Mouse (Mus musculus): Measurements from ENCODE around the gene Fam129a. TPM values are rescaled to one million over a fixed set of nuclear protein-coding genes. Genes with fewer than 3 reads are reported as not detected.

The Fam129a gene
- polyA plus RNA-seq, 1 experiment: 22.4 TPM

DNA sequence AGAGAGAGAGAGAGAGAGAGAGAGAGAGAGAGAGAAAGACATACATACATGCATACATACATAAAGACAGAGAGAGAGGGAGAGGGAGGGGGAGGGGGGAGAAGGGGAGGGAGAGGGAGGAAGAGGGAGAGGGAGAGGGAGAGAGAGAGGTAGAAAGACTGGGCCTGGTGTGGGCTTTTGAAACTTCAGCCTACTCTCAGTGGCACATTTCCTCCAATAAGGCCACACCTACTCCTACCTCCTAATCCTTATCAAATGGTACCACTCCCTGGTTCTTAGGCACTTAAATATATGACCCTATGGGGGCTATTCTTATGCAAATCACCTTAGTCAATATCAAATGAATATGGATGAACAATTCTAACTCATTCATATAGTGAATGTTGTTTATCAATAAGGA, 142.6 kb downstream of the Fam129a start:
- DNase-seq: no peak
- TF ChIP-seq CTCF (IDR thresholded peaks at IDR 0.05; ENCODE audit: insufficient read depth, low read length): no peak
- Histone ChIP-seq H3K4me1 (ENCODE audit: control insufficient read depth, insufficient read depth, low read length) (peaks cover 10% of the 10 kb centered on the region), H3K4me3 (replicated peaks; ENCODE audit: extremely low read depth, low read depth, low read length) (no peak overlapping the region)

DNA sequence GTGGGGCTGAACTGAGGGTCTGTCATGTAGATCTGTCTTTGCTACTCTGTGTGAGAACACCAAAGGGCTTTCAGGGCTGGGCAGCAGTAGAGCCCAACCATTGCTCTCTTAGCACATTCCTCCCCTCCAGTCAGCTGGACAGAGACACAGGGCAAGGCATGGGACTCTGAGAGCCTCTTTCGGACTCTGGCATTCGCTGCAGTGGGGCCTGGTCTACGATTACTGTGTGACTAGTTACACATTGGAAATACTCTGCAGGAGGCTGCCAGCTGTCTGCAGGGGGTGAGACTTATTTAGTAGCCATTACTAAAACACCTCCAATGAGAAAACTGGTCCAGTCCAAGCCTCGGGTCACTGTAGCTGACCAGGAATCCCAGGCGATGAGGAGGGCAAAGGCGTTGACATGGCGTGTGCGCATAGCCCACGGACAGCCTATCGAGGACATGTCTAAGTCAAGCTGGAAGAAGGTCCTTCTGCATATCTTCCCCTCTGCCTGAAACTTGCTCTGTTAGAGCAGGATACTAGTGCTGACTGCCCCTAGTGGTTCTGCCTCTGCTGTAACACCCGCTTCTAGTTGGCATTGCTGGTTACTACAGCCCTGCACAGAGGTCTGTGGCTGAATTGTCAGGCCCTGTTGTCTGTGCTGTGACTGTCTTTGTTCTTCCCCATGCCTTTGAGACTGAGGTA, 145.2 kb downstream of the Fam129a start:
- no peak for TF ChIP-seq CTCF (IDR thresholded peaks at IDR 0.05; ENCODE audit: insufficient read depth, low read length)
- TF ChIP-seq POLR2A (IDR thresholded peaks at IDR 0.05; ENCODE audit: borderline replicate concordance, extremely low read depth, low read depth, low read length): no peak
- no peaks in the 10 kb centered on the region; the same call in 1 of the 2 replicates for H3K4me1 ChIP-seq (ENCODE audit: control insufficient read depth, insufficient read depth, low read length)
- DNase-seq: no peak

DNA sequence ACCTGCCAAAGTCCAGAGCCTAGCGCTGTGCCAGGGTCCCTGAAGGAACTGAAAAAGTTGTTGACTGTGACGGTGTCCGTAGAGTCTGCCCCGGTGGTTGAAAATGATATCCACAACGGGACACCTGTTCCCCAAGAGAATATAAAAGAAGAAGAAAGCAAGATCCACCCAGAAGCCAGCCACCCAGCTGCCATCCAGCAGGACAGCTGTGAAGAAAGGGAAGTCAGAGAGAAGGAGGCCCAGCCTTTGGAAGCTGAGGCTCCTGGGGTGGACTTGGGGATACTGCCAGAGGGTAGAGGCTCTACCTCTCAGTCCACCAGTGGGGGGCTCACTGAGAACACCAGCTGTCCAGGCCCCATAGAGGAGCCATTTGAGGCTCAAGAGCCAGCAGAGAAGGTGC, 146.6 kb downstream of the Fam129a start:
- H3K4me3 ChIP-seq (replicated peaks; ENCODE audit: extremely low read depth, low read depth, low read length): no peak overlapping the region
- DNase-seq: no peak
- TF ChIP-seq POLR2A (IDR thresholded peaks at IDR 0.05; ENCODE audit: borderline replicate concordance, extremely low read depth, low read depth, low read length) (no peak), CTCF (IDR thresholded peaks at IDR 0.05; ENCODE audit: insufficient read depth, low read length) (no peak)
- 90% methylated on average over 5 of the region's 5 CpGs for WGBS
- no peaks in the 10 kb centered on the region; the same call in 1 of the 2 replicates for H3K4me1 ChIP-seq (ENCODE audit: control insufficient read depth, insufficient read depth, low read length)

More for the DNA sequence above, 145.2 kb downstream of the Fam129a start:
- H3K4me3 ChIP-seq (replicated peaks; ENCODE audit: extremely low read depth, low read depth, low read length): no peak overlapping the region
- 80% methylated on average over 11 of the region's 11 CpGs for WGBS

DNA sequence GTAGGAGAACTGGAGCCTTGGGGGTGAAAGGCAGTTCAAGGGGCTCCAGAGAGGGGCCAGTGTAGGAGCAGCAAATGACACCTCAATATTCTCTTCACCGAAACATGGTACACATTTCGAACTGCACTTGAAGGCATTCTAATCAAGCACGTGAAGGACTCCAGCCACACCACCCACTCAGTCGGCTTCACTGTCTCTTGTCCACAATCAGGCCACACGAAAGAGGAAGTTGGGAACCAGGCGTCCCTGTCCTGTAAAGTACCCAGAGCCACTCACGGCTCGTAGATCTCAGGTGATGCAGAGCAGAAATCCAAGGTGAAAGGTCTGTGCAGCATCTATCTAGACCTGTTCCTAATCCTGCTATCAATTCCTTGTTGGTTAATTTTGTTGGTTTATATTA, 147.6 kb downstream of the Fam129a start:
- TF ChIP-seq POLR2A (IDR thresholded peaks at IDR 0.05; ENCODE audit: borderline replicate concordance, extremely low read depth, low read depth, low read length): no peak
- TF ChIP-seq CTCF (IDR thresholded peaks at IDR 0.05; ENCODE audit: insufficient read depth, low read length): no peak

DNA sequence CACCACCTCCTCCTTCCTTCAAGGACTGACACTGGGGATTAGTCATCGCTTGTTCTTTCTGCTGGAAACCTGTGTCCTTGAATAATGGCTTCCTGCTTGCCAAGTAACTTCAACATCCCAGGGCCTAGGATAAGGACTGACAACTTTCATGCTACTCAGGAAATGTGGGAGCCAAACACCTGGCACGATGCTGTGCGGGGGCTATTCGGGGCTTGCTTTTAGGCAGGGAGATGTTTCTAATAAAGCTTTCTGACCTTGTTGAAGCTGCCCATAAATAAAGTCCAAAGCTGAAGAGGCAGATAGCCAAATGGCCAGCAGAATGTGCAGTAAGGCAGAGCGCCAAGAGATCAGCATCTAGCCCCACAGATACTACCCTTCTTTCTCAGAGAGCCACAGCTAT, 148.9 kb downstream of the Fam129a start:
- no peak for DNase-seq
- TF ChIP-seq CTCF (IDR thresholded peaks at IDR 0.05; ENCODE audit: insufficient read depth, low read length): no peak
- no peak for TF ChIP-seq POLR2A (IDR thresholded peaks at IDR 0.05; ENCODE audit: borderline replicate concordance, extremely low read depth, low read depth, low read length)
- H3K4me3 ChIP-seq (replicated peaks; ENCODE audit: extremely low read depth, low read depth, low read length): no peak overlapping the region
- H3K4me1 ChIP-seq (ENCODE audit: control insufficient read depth, insufficient read depth, low read length): no peaks in the 10 kb centered on the region; the same call in 1 of the 2 replicates
- 48% methylated on average over 5 of the region's 5 CpGs for WGBS

More for the DNA sequence above, 147.6 kb downstream of the Fam129a start:
- Histone ChIP-seq H3K4me1 (ENCODE audit: control insufficient read depth, insufficient read depth, low read length) (no peaks in the 10 kb centered on the region; the same call in 1 of the 2 replicates), H3K4me3 (replicated peaks; ENCODE audit: extremely low read depth, low read depth, low read length) (no peak overlapping the region)
- WGBS: 67% methylated on average over 8 of the region's 8 CpGs
- DNase-seq: no peak

DNA sequence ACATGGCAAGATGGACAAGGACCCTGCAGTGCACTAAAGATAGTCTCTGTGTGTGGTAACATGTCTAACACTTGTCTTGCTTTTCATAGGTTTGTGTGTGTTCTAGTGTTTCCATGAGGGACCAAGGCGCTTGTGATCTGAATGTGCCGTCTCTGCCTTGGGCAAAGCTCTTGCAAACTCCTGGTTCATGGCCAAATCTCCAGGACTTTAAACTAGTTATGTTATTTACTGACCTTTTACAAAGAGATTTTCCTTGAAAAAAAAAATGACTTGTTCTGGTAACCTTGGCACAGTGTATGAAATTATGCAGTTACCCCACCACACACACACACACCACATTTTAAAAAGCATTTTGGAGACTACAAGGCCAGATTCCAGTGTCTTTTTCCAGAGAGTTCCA, 149.6 kb downstream of the Fam129a start:
- TF ChIP-seq POLR2A (IDR thresholded peaks at IDR 0.05; ENCODE audit: borderline replicate concordance, extremely low read depth, low read depth, low read length): no peak
- no peak for DNase-seq
- Histone ChIP-seq H3K4me1 (ENCODE audit: control insufficient read depth, insufficient read depth, low read length) (no peaks in the 10 kb centered on the region; the same call in 1 of the 2 replicates), H3K4me3 (replicated peaks; ENCODE audit: extremely low read depth, low read depth, low read length) (no peak overlapping the region)
- WGBS: 57% methylated on average over 2 of the region's 2 CpGs

DNA sequence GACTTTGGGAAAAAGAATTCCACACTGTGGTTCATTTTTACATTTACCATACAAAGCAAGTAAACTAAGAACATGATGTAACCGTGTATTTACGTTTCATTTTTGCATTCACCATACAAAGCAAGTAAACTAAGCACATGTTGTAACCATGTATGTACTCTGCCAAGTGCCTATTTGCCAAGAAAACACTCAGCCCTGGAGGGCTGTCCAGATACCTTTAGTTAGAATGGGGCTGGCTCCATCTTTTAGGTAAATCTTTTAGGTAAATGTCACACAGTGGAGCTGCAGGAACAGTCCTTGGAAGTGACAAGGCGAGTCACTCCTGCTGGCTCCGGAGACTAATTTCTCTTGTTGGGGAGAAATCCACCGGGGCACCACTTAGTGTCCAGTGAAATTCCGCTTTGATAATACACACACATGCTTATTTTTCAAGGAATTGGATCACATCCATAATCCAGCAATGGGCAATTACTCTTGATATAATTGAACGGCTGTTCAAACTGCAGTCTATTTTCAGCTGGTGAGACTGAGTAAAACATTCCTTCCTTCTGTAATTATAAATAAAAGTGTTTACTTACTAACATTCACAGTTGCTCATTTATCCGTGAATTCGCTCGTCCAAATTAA, 150.5 kb downstream of the Fam129a start:
- 47% methylated on average over 10 of the region's 10 CpGs for WGBS
- Histone ChIP-seq H3K4me3 (replicated peaks; ENCODE audit: extremely low read depth, low read depth, low read length) (no peak overlapping the region), H3K4me1 (ENCODE audit: control insufficient read depth, insufficient read depth, low read length) (no peaks in the 10 kb centered on the region; the same call in 1 of the 2 replicates)
- TF ChIP-seq CTCF (IDR thresholded peaks at IDR 0.05; ENCODE audit: insufficient read depth, low read length): no peak
- no peak for TF ChIP-seq POLR2A (IDR thresholded peaks at IDR 0.05; ENCODE audit: borderline replicate concordance, extremely low read depth, low read depth, low read length)
- no peak for DNase-seq

DNA sequence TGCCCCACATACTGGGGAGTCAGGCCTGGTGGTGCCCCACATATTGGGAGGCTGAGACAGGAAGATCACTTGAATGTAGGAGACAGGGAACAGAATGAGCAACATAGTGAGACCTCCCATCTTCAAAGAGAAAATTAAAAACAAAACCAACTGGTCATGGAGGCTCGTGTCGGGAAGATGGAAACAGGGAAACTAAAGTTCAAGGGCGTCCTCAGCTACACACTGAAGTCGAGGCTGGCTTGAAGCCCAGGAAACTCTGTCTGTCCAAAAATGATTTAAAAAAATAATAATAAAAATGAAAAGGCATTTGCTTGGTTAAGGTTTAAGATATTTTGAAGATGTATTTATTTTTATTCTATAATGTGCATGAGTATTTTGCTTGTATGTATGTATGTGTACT, 152.8 kb downstream of the Fam129a start:
- 67% methylated on average over 4 of the region's 4 CpGs for WGBS
- no peak for DNase-seq
- TF ChIP-seq CTCF (IDR thresholded peaks at IDR 0.05; ENCODE audit: insufficient read depth, low read length): no peak
- TF ChIP-seq POLR2A (IDR thresholded peaks at IDR 0.05; ENCODE audit: borderline replicate concordance, extremely low read depth, low read depth, low read length): no peak
- Histone ChIP-seq H3K4me3 (replicated peaks; ENCODE audit: extremely low read depth, low read depth, low read length) (no peak overlapping the region), H3K4me1 (ENCODE audit: control insufficient read depth, insufficient read depth, low read length) (no peaks in the 10 kb centered on the region; the same call in 1 of the 2 replicates)

DNA sequence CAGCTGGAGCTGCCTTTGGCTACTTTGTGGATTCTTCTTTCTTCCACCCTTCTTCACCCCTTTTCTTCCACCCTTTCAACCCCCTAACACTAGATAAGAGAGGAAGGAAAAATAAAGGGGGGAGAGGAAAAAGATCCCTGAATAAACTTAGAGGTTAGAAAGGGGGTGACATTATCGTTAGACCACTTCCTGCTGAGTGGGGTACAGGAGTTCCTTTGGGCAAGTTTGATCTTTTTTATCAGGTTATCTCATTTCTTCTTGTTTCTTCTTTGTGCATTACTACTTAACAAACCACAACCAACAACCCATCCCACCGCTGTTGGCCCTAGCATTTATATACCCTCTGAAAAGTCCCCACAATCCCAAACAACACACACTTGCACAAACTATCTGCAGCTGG, 154.6 kb downstream of the Fam129a start:
- DNase-seq: no peak
- Histone ChIP-seq H3K4me1 (ENCODE audit: control insufficient read depth, insufficient read depth, low read length) (no peaks in the 10 kb centered on the region; the same call in 1 of the 2 replicates), H3K4me3 (replicated peaks; ENCODE audit: extremely low read depth, low read depth, low read length) (no peak overlapping the region)
- WGBS: 52% methylated on average over 2 of the region's 2 CpGs
- no peak for TF ChIP-seq POLR2A (IDR thresholded peaks at IDR 0.05; ENCODE audit: borderline replicate concordance, extremely low read depth, low read depth, low read length)
- no peak for TF ChIP-seq CTCF (IDR thresholded peaks at IDR 0.05; ENCODE audit: insufficient read depth, low read length)

DNA sequence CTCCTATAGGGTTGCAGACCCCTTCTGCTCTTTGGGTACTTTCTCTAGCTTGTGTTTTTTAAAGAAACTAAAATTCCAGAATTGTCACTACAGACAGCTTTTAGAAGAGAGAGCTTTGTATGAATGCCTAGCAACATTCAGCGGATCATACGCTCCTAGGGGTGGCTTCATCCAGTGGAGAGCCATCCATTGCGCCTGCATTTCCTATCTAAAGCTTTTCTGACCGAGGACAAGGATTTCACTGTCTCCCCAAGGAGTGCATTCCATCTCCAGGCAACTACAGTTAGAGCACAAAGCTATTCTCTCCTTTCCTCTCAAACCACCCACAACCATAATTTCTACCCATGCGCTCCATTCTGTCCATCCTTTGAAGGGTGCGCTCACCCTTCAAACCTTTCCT, 155.4 kb downstream of the Fam129a start:
- DNase-seq: no peak
- WGBS: 95% methylated on average over 6 of the region's 6 CpGs
- TF ChIP-seq CTCF (IDR thresholded peaks at IDR 0.05; ENCODE audit: insufficient read depth, low read length): no peak
- no peak for TF ChIP-seq POLR2A (IDR thresholded peaks at IDR 0.05; ENCODE audit: borderline replicate concordance, extremely low read depth, low read depth, low read length)
- Histone ChIP-seq H3K4me1 (ENCODE audit: control insufficient read depth, insufficient read depth, low read length) (no peaks in the 10 kb centered on the region), H3K4me3 (replicated peaks; ENCODE audit: extremely low read depth, low read depth, low read length) (no peak overlapping the region)
